Mouse (Mus musculus): Measurements from ENCODE around the gene Bank1. TPM values are rescaled to one million over a fixed set of nuclear protein-coding genes. Genes with fewer than 3 reads are reported as not detected.

The Bank1 gene
- polyA plus RNA-seq, 1 experiment from 2014 or later: 1.0 TPM

DNA sequence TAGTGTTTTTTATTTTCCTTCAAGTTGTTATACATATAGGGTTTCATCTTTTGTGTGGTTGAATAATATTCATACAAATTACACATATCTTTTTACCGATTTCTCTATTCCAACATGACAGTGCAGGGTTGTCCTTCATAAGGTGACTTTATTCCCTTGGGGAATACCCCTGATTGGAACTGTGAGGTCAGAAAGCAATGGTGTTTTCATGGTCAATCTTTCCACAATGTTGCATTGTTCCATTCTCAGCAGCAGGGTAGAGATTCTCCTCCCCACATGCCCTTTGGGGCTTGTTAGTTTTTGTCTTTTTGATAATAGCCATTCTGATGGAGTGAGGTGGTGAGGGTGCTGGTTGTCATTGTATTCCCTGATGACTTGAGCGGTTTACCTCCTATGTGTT, 80.9 kb downstream of the Bank1 start:
- H3K9ac ChIP-seq (ENCODE audit: low read depth, low read length): no peak overlapping the region
- no peak for TF ChIP-seq CTCF (IDR thresholded peaks at IDR 0.05; ENCODE audit: low read depth)
- no peak for ATAC-seq
- H3K4me3 ChIP-seq (ENCODE audit: low read depth, low read length): no peak overlapping the region
- H3K27ac ChIP-seq (ENCODE audit: low read depth, low read length): no peak overlapping the region
- no peak overlapping the region for H3K4me2 ChIP-seq (replicated peaks; ENCODE audit: low read depth)
- H3K4me1 ChIP-seq (replicated peaks; ENCODE audit: control insufficient read depth, insufficient read depth, low read length): no peaks in the 10 kb centered on the region
- no peaks in the 10 kb centered on the region for H3K36me3 ChIP-seq (ENCODE audit: control insufficient read depth, insufficient read depth)
- WGBS: 85% methylated on average over 2 of the region's 2 CpGs
- no peaks in the 10 kb centered on the region for H3K9me3 ChIP-seq (ENCODE audit: control insufficient read depth)
- H3K27me3 ChIP-seq (replicated peaks; ENCODE audit: control insufficient read depth, insufficient read depth, low read length): no peaks in the 10 kb centered on the region

DNA sequence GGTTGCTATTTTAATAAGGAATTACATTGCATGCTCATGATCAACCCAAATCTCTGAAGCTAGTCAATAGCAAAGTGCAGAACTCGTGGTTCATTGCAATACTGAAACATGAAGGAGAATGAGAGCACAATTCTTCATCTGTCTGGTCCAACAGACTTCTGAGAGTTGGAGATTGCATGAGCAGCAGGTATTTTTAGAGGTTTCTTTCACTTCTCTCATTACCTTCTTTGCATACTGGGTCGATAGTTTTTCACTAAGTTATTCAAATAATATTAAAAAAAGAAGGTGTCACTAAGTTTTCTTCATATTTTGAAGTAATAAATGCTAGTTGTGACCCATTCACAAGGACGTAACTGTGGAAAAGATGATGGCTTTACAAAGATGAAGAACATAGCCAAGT, 87.1 kb downstream of the Bank1 start:
- Histone ChIP-seq H3K9ac (ENCODE audit: low read depth, low read length) (no peak overlapping the region), H3K27me3 (replicated peaks; ENCODE audit: control insufficient read depth, insufficient read depth, low read length) (no peaks in the 10 kb centered on the region), H3K9me3 (ENCODE audit: control insufficient read depth) (no peaks in the 10 kb centered on the region), H3K4me2 (replicated peaks; ENCODE audit: low read depth) (no peak overlapping the region), H3K4me1 (replicated peaks; ENCODE audit: control insufficient read depth, insufficient read depth, low read length) (no peaks in the 10 kb centered on the region), H3K36me3 (ENCODE audit: control insufficient read depth, insufficient read depth) (no peaks in the 10 kb centered on the region), H3K4me3 (ENCODE audit: low read depth, low read length) (no peak overlapping the region), H3K27ac (ENCODE audit: low read depth, low read length) (no peak overlapping the region)
- no peak for TF ChIP-seq CTCF (IDR thresholded peaks at IDR 0.05; ENCODE audit: low read depth)
- WGBS: 77% methylated on average over 3 of the region's 3 CpGs
- ATAC-seq: no peak

DNA sequence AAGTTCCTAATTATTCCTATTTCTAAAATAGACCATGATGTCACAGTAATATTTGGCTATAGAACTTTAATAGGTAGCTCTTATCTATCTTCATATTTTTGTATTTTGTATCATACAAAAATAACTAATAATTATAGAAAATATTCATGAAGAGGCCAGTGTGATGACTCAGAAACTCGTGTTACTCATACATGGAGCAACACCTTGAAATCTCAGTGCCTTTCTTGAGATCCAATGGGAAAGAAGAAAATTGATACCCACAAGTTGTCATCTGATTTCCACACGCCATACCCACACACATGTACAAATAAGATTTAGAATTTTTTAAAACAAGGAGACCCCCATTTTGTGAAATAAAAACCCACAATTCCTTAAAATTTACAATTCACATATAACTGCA, 92.4 kb downstream of the Bank1 start:
- TF ChIP-seq CTCF (IDR thresholded peaks at IDR 0.05; ENCODE audit: low read depth): no peak
- no peak overlapping the region for H3K27ac ChIP-seq (ENCODE audit: low read depth, low read length)
- H3K9ac ChIP-seq (ENCODE audit: low read depth, low read length): no peak overlapping the region
- H3K4me2 ChIP-seq (replicated peaks; ENCODE audit: low read depth): no peak overlapping the region
- H3K27me3 ChIP-seq (replicated peaks; ENCODE audit: control insufficient read depth, insufficient read depth, low read length): no peaks in the 10 kb centered on the region
- no peaks in the 10 kb centered on the region for H3K36me3 ChIP-seq (ENCODE audit: control insufficient read depth, insufficient read depth)
- no peaks in the 10 kb centered on the region for H3K9me3 ChIP-seq (ENCODE audit: control insufficient read depth)
- WGBS: 74% methylated on average over 2 of the region's 2 CpGs
- ATAC-seq: no peak
- no peaks in the 10 kb centered on the region for H3K4me1 ChIP-seq (replicated peaks; ENCODE audit: control insufficient read depth, insufficient read depth, low read length)
- H3K4me3 ChIP-seq (ENCODE audit: low read depth, low read length): no peak overlapping the region

DNA sequence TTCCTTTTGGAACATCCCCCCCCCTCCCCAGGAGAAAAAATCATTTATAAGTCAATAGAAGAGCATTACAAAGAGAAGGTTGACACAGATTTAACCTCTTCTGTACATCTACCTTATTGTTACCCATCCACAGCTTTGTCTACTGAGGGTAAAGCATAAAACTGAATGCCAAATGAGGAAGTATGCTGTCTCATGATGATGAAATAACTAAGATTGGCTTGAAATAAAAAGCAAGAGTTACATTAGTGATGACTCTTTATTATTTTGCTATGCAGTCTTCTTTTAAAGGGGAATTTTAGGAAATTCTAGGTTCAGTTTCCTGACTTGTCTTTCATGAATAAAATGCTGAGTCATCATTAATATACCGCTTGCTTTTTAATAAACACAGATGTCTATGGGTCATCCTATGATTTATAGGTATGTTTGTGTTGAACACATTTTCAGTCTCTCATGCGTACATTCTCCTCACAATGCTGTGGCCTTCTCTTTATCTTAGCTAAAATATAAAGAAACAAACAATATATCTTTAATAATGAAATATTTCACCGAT, 95.2 kb downstream of the Bank1 start:
- no peak overlapping the region for H3K9ac ChIP-seq (ENCODE audit: low read depth, low read length)
- H3K36me3 ChIP-seq (ENCODE audit: control insufficient read depth, insufficient read depth): no peaks in the 10 kb centered on the region
- H3K27ac ChIP-seq (ENCODE audit: low read depth, low read length): no peak overlapping the region
- WGBS: 81% methylated on average over 3 of the region's 3 CpGs
- no peak overlapping the region for H3K4me3 ChIP-seq (ENCODE audit: low read depth, low read length)
- no peaks in the 10 kb centered on the region for H3K9me3 ChIP-seq (ENCODE audit: control insufficient read depth)
- TF ChIP-seq CTCF (IDR thresholded peaks at IDR 0.05; ENCODE audit: low read depth): no peak
- no peaks in the 10 kb centered on the region for H3K27me3 ChIP-seq (replicated peaks; ENCODE audit: control insufficient read depth, insufficient read depth, low read length)
- no peak for ATAC-seq
- no peaks in the 10 kb centered on the region for H3K4me1 ChIP-seq (replicated peaks; ENCODE audit: control insufficient read depth, insufficient read depth, low read length)
- H3K4me2 ChIP-seq (replicated peaks; ENCODE audit: low read depth): no peak overlapping the region

DNA sequence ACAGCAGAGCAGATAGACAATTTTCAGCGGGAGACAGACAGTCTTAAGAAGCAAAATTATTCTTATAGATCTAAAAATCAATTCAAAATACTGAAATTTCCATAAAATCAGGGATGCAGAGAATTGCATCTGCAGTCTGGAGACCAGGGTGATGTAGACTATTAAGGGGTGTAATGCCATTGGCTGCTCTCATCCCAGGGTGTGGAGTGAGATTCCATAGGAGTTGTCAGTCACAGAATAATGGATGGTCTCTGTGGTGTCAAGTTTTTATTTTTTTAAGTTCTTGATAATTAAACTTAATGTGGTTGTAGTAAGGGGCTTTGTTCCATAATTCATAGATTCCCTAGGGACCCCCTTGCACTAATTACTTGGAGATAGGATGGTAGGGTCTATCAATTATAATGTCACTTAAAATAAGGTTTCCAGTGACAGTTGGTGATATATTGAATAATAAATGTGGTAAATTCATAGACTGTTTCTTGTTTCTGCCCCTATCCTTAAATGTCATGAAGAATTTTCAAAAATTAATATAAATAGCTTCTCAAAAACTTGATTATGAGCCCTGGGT, 136.1 kb downstream of the Bank1 start:
- no peak for TF ChIP-seq CTCF (IDR thresholded peaks at IDR 0.05; ENCODE audit: low read depth)
- ATAC-seq: no peak
- no peaks in the 10 kb centered on the region for H3K27me3 ChIP-seq (replicated peaks; ENCODE audit: control insufficient read depth, insufficient read depth, low read length)

DNA sequence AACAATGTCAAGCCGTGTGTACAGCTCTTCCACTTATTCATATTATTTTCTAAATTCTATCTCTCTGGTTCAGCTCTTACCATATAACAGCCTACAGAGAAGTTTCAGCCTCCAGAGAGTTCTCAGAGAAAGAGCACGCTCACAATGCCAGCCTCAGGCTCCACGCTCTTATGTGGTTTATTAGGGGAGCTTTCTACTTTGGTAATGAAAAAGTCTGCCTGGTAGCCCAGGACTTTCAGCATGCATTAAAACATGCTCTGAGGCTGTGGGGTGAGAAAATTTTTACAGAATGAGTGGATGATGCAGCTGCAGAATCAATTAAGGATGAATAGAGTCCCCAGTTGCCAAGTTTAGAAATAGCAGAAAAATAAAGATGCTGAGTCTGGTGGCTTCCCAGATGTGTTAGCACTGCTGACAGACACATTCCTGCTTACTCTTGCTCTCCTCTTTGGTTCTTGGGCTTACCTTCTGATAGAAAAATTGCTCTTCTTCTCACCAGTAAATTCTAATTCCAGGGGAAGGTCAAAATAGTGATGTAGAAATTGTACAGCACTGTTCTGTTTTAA, 139.2 kb downstream of the Bank1 start:
- TF ChIP-seq CTCF (IDR thresholded peaks at IDR 0.05; ENCODE audit: low read depth): no peak
- H3K4me2 ChIP-seq (replicated peaks; ENCODE audit: low read depth): no peak overlapping the region
- H3K4me1 ChIP-seq (replicated peaks; ENCODE audit: control insufficient read depth, insufficient read depth, low read length): no peaks in the 10 kb centered on the region
- no peaks in the 10 kb centered on the region for H3K9me3 ChIP-seq (ENCODE audit: control insufficient read depth)
- H3K9ac ChIP-seq (ENCODE audit: low read depth, low read length): no peak overlapping the region
- 85% methylated on average over 3 of the region's 3 CpGs for WGBS
- H3K36me3 ChIP-seq (ENCODE audit: control insufficient read depth, insufficient read depth): no peaks in the 10 kb centered on the region
- no peak overlapping the region for H3K27ac ChIP-seq (ENCODE audit: low read depth, low read length)
- no peaks in the 10 kb centered on the region for H3K27me3 ChIP-seq (replicated peaks; ENCODE audit: control insufficient read depth, insufficient read depth, low read length)
- no peak for ATAC-seq
- no peak overlapping the region for H3K4me3 ChIP-seq (ENCODE audit: low read depth, low read length)

More for the DNA sequence above, 136.1 kb downstream of the Bank1 start:
- Histone ChIP-seq H3K4me2 (replicated peaks; ENCODE audit: low read depth) (no peak overlapping the region), H3K4me1 (replicated peaks; ENCODE audit: control insufficient read depth, insufficient read depth, low read length) (no peaks in the 10 kb centered on the region), H3K36me3 (ENCODE audit: control insufficient read depth, insufficient read depth) (no peaks in the 10 kb centered on the region), H3K4me3 (ENCODE audit: low read depth, low read length) (no peak overlapping the region), H3K9me3 (ENCODE audit: control insufficient read depth) (no peaks in the 10 kb centered on the region), H3K27ac (ENCODE audit: low read depth, low read length) (no peak overlapping the region), H3K9ac (ENCODE audit: low read depth, low read length) (no peak overlapping the region)
- WGBS: 88% methylated on average over 1 of the region's 1 CpGs

Measured in intestine, postnatal 0 days (tissue).